Mouse (Mus musculus): ENCODE results near the gene Dap. TPM values are rescaled to one million over a fixed set of nuclear protein-coding genes. Genes with fewer than 3 reads are reported as not detected.

The Dap gene
- 24.3 TPM for polyA plus RNA-seq (2014; fragmentation: Illumina TruSeq; extraction: RNeasy Lipid Tissue Mini Kit (QIAGEN cat#74804); ENCODE audit: low read depth, low replicate concordance)

DNA sequence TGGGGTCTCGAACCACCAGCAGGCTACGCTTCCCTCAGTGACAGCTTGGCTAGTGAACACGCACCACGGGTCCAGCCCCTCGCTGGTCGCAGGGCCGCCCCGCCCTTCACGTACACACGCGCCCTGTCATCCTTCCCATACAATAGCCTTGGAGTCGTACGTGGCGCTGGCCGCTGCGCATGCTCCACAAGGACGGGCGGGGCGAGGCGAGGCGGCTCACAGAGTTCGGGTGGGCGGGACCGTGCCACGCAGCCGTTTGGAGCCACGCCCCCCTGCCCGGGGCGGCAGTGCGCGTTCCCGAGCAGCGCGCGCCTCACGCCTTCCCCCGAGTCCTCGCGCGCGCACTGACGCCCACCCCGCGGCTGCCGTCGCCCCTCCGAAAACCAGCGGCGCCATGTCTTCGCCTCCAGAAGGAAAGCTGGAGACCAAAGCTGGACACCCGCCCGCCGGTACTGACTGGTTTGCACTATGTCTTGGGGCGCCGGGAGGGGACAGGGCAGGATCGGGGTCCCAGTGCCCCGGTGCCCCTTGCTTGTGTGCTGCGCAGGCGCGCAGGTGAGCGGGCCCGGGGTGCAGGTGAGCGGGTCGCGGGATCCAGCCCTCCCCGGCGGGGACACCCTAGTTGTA lies at the start of gene Dap:
TSS of gene Dap (plus strand) at position 180 of the 627 bp plus-strand sequence.

Other genes starting within 250 kb of the Dap start
- 19.7 TPM for gene Ankrd33b, start 143.4 kb downstream of the Dap start, polyA plus RNA-seq (2014; fragmentation: Illumina TruSeq; extraction: RNeasy Lipid Tissue Mini Kit (QIAGEN cat#74804); ENCODE audit: low read depth, low replicate concordance)
- not detected for gene Ropn1l, start 229.4 kb downstream of the Dap start, polyA plus RNA-seq (2014; fragmentation: Illumina TruSeq; extraction: RNeasy Lipid Tissue Mini Kit (QIAGEN cat#74804); ENCODE audit: low read depth, low replicate concordance)

Data from heart, adult 10 weeks (tissue).